Mouse (Mus musculus): ENCODE results near the gene Sdf2.

Sdf2 gene

DNA sequence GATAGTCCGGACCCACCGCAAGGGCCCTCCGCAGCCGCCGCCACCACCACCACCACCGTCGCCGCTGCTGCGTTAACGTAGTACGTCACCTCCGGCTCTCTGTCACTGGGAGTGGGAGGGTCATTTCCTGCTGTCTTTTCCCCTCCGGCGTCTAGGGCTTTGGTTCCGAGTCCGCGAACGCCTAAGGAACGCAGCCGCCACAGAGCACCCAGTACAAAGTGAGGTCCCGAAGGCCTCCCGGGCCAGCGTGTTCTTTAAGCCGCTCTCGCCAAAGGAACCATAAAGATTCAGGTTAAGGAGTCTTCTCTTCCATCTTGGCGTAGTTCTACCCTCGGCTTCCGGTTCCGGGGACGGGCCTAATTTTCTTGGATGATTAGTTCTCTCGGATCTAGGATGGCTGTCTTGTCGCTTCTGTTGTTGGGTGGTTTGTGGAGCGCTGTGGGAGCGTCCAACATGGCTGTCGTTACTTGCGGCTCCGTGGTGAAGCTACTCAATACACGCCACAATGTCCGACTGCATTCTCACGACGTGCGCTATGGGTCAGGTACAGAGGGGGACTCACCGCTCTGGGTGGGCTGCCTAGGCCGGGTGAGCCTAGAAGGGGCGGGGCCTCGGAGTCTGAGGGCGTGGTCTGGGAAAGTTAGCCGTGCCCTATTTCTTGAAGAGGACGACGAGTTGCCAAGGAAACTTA is at the start of gene Sdf2, which contains the start of gene Supt6:
Sdf2 (plus strand) TSS at position 120 of the 691 bp plus-strand sequence.
Supt6 (minus strand) TSS at position 361 of the 691 bp plus-strand sequence.
- DNase-seq (ENCODE audit: low spot score), result peak; percentile 96

DNA sequence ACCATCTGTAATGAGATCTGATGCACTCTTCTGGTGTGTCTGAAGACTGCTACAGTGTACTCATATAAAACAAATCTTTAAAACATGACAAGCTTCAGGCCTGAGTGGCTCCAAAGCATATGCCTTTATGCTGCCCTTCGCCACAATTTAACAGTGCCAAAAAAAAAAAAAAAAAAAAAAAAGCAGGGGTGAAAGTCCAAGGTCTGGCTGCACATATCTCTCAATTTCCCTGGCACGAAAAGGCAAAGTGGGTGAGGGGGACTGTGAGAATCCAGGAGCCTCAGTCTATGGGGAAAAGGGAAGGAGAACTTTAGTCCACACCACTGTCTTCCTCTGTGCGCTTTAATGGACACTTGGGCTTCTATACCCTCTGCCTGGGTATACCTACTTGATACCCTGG is 43.2 kb upstream of the Sdf2 start:
- DNase-seq (ENCODE audit: low spot score), result no peak

- no peak for DNase-seq (ENCODE audit: low spot score)
Observed at GRCm38 (mm10) chr11:78204287-78204686, 41.3 kb upstream of the Sdf2 start.

- peak; percentile 52 for DNase-seq (ENCODE audit: low spot score)
Observed at GRCm38 (mm10) chr11:78205361-78206206, 40.0 kb upstream of the Sdf2 start.

DNA sequence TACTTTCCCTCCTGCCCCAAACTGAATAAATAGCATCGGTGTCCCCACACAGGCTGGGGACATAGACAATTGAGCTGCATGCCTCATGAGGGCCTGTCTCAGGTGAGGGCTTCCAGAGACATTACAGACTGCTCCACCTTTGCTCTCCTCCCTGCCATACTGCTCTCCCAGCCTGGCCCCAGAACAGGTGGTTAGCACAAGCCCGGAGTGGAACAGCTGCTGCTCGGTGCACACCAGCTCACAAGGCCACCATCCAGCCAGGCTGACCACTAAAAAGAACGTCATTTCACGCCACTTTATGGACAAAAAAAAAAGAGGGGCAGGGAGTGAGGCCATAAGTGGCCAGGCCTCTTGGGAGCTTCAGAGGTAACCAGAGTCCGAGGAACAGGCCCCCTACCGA is 38.4 kb upstream of the Sdf2 start:
- no peak for DNase-seq (ENCODE audit: low spot score)

DNA sequence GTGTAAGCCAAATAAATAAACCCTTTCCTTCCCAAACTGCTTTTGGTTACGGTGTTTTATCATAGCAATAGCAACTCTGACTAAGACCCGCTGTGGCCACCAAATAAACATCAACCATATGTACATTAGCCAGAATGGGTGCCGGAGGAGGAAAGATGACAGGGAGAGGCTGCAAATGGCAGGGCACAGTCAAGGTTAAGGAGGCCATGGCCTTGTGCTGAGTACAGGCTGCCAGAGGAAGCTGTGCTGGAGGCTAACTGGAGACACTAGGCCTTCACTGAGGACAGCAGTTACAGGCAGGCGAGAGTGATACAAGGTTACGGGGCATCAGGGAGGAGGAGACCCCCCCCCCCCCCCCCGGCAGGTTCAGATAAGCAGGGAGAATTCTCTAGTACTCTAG is 35.7 kb upstream of the Sdf2 start:
- DNase-seq (ENCODE audit: low spot score), result no peak

DNA sequence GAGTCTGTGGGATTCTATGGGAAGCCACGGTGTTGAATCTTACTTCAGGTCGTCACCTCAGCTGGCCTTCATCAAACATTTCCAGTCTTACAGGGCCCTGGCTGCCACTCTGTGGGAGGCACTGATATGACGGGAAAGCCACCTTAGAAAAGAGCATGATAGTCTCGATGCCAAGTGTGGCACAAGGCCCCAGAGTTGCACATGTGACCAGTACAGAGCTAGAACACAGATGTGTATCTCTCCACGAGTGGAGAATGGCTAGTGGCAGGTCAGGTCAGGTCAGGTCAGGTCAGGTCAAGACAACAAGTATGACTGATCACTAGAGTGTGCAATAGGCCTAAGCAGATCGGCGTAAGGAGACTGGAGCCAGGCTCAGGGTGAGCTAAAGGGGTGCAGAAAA is 34.9 kb upstream of the Sdf2 start:
- no peak for DNase-seq (ENCODE audit: low spot score)

DNA sequence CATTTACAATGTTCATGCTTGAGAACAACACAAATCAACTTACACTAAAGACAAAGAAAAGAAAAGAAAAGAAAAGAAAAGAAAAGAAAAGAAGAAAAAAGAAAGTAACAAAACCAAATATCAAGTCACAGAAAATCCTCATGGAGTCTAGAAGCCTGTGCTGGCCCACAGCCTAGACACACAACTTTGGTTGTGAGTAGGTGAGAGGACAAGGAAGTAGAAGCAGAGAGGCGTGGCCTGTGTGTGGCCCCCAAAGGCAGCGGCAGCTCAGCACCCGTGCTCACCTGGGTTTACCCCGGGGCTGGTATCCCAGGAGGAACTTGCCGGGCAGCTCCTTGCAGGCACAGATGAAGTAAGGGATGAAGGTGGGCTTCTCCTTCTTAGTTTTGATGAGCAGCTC is 34.0 kb upstream of the Sdf2 start:
- DNase-seq (ENCODE audit: low spot score), result no peak

DNA sequence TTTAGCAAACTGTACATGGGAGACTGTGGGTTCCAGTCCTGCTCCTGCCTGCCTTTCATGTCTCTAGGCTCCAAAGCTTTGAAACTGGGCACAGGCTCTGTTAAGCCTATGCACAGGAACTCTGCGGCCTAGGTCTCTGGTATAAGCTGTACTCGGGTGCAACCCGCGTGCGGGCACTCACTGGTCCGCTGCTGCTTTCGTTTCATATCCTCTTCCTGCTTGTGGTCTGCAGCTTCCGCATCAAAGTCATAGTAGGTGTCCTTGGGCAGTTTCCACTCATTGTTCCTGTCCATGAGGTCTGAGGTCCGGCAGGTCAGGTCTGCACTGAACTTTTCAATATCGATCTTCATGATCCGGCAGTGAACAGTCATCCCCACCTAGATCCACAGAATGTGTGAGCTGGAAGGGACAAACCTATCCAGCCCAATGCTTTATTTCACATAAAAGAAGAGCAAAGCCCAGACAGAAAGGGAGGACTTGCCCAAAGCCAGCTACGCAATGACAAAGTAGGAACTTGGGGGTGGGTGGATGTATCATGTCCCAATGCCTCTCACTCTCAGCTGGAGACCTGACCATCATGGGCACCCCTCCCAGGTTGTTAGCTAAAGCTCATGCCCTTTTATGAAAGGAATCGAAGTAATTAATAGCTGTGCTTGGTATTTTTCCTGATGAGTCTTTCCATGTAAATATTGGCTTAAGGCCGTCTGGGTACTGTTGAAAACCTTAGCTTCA is 32.3 kb upstream of the Sdf2 start:
- no peak for DNase-seq (ENCODE audit: low spot score)

GRCm38 (mm10) chr11:78215709-78216317 is 29.7 kb upstream of the Sdf2 start:
- no peak for DNase-seq (ENCODE audit: low spot score)

DNA sequence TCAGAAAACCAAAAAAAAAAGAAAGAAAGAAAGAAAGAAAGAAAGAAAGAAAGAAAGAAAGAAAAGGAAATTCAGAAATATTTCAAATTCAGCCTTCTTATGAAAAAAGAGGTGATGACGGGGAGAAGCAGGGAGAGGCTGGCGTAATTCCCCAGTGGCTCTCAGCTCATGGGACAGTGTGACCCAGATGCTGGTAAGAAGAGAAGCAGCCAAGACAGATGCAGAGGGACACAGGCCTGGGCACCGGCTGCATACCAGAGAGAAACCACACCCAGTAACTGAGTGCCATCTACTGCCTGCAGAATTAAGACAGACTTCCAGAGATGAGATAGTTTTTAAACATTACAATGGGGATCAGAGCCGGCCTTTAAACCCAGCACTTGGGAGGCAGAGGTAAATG is 22.0 kb upstream of the Sdf2 start:
- no peak for DNase-seq (ENCODE audit: low spot score)

DNA sequence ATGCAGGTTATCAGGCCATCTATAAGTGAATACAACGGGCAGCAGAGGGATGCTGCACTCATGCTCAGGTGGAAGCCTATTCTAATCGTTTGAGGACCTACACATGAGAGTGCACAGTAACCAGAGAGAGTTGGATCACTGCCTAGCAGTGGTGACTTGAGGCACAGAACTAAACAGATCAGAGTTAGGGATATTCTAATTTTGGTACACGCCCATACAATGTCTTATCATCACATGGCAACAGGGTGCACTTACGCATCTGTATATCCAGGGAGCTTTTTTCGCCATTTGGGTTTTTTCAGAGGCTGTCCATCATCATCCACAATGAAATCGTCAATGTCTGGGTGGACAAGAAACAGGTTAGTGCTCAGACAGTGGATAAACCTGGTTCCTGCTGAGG is 14.0 kb upstream of the Sdf2 start:
- no peak for DNase-seq (ENCODE audit: low spot score)

DNA sequence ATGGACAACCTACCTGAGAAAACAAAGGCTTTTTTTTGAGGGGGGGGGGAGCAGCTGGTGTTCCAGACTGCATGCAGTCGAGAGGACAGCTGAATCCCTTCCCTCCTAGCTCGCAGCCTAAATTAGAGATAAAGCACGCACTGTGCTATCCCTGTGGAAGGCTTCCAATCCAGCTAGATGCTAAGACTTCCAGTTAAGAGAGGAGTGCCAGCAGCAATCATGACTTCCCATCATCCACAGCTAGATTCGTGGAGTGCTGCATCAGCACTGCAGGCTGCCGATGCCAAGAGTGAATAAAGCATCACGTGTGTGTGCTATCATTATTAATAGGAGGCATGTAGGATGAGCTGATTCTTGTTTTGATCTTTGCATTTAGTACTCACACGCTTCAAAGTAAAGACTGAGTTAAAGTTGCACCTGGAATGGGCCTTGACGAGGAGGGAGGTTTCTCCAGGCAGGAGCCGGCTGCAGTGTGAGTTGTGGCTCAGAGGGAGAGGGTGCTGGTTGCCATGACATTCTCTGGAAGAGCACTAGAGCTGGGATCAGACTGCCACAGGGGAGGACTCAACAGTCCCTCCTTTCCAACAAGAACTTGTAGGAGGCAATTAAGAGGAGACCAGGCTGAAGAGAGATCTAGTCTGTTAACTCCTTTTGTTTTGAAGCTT is 5.2 kb upstream of the Sdf2 start:
- no peak for DNase-seq (ENCODE audit: low spot score)

GRCm38 (mm10) chr11:78245261-78245626 is 302 bp upstream of the Sdf2 start:
- no peak for DNase-seq (ENCODE audit: low spot score)

DNA sequence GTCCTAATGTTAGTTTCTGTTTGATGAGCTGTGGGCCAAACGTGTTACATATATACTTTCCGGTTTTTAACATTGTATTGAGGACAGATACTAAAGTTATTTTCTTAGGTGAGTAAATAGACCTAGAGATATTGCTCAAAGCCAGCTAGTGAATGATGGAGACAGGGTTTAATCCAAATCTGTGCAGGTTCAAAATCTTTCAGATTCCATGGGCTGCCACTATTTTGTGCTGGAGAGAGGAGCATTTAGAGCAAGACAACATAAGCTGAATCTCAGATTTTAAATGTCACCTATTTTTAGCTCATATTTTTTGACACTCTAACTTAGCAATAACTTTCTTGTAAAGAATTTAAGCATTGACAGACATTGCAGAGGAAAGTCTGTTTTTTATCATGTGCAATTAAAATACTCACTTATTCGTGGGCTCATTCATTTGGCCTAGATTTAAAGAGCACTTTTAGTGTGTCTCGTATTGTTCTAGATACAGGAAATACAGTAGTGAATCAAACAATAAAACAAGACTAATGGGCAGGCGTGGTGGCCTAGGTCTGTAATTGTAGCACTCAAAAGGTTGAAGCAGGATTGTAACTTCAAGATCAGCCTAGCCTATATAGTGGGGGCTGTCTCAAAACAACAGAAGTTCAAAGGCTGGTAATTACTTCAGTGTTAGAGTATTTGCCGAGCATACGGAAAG is 919 bp downstream of the Sdf2 start:
- no peak for DNase-seq (ENCODE audit: low spot score)

- no peak for DNase-seq (ENCODE audit: low spot score)
Observed at GRCm38 (mm10) chr11:78247012-78247348, 1.4 kb downstream of the Sdf2 start.

DNA sequence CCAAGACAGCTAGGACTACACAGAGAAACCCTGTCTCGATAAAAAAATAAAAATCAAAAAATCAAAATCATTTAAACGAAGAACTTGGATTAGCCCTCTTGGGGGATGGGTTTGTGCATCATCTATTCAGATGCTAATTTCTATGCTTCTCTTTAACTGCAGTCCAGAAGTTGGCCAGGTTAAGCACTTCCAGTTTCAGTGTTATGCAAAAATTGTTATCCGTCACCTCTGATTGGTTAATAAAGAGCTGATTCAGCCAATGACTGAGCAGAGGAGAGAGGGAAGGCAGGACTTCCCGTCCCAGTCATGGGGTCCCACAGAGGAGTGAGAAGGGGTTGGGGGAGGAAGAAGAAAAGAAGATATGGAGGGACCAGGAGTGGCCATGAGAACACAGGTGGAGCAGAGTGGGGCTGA is 2.2 kb downstream of the Sdf2 start:
- peak; percentile 35 for DNase-seq (ENCODE audit: low spot score)

- no peak for DNase-seq (ENCODE audit: low spot score)
Observed at GRCm38 (mm10) chr11:78256618-78257017, 11.1 kb downstream of the Sdf2 start.

DNA sequence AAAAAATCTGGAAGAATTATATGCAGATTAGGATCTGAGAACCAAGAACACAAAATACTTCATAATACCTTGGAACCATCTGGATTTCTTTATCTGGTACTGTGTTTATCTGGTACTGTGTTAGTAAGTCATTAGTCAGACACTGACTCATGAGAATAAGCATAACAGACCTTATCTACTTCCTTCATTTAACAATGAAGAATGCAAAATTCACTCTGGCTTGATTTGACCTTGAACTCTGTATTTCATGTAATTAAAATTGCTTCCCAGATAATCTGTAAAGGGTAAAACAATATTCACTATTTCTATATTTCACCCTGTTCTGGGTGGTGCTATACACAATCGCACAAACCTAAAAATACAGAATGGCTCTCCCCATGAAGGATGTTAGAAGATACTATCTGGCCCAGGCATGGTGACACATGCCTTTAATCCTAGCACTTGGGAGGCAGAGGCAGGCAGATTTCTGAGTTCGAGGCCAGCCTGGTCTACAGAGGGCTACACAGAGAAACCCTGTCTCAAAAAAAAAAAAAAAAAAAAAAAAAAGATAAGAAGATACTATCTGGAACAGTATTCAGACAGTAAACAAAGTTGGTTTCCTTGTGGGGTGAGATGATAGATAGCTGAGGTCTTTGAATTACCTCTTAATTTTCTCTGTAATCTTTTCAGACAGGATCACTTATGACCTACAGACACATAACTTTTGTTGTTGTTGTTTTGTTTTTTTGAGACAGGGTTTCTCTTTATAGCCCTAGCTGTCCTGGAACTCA is 15.1 kb downstream of the Sdf2 start:
- DNase-seq (ENCODE audit: low spot score), result no peak

All from embryo, embryonic 10.5 days (tissue).